Mouse (Mus musculus) myocyte (in vitro differentiated cells): ENCODE measurements around the gene Olfr281. TPM values are rescaled to one million over a fixed set of nuclear protein-coding genes. Genes with fewer than 3 reads are reported as not detected.

Source experiments
- H3K27me3 ChIP-seq: one replicate; pipeline ENCODE4 v1.6.1; 2011; ENCODE audit not compliant: control insufficient read depth, insufficient read depth, insufficient read length
- H3K36me3 ChIP-seq: one replicate; pipeline ENCODE4 v1.6.1; 2011; ENCODE audit not compliant: control insufficient read depth, insufficient read depth
- H3K4me2 ChIP-seq: one replicate; pipeline ENCODE4 v1.6.1; 2011; ENCODE audit warnings: low read depth, control low read depth
- H3K4me3 ChIP-seq: one replicate; pipeline ENCODE4 v1.5.1; 2011; ENCODE audit warnings: mild to moderate bottlenecking, control low read depth, moderate library complexity
- H3K79me2 ChIP-seq: one replicate; pipeline ENCODE4 v1.6.1; 2011; ENCODE audit not compliant: control insufficient read depth, insufficient read depth
- H3ac ChIP-seq: one replicate; pipeline ENCODE4 v1.6.1; 2011; ENCODE audit not compliant: control insufficient read depth, insufficient read length
- CEBPB ChIP-seq: IDR thresholded peaks from 2 replicates; pipeline ENCODE4 v1.6.1; 2011; ENCODE audit warnings: mild to moderate bottlenecking, moderate library complexity; ENCODE audit not compliant: poor library complexity, insufficient read depth, severe bottlenecking
- E2F4 ChIP-seq: IDR thresholded peaks from one replicate; pipeline ENCODE4 v1.6.1; 2011; ENCODE audit warnings: mild to moderate bottlenecking, control low read depth, moderate library complexity; ENCODE audit not compliant: insufficient read depth
- MAX ChIP-seq: IDR thresholded peaks from one replicate; pipeline ENCODE4 v1.6.1; 2011; ENCODE audit warnings: low read depth, mild to moderate bottlenecking, control low read depth
- MYOD1 ChIP-seq, 3 experiments: IDR thresholded peaks; one replicate each; pipeline ENCODE4 v1.6.1; 2011; ENCODE audit warnings: control low read depth in 2 of 3, low read depth in 2 of 3, mild to moderate bottlenecking in 2 of 3, moderate library complexity in 1 of 3; ENCODE audit not compliant: insufficient read length in 2 of 3, control insufficient read depth in 1 of 3
- MYOG ChIP-seq, 3 experiments: IDR thresholded peaks; one replicate each; pipeline ENCODE4 v1.6.1; 2011; ENCODE audit warnings: control low read depth in 2 of 3, low read depth in 2 of 3, mild to moderate bottlenecking in 2 of 3; ENCODE audit not compliant: insufficient read length in 2 of 3, control insufficient read depth in 1 of 3, insufficient read depth in 1 of 3
- POLR2A ChIP-seq: IDR thresholded peaks from one replicate; pipeline ENCODE4 v1.6.1; 2011; ENCODE audit warnings: low read depth, mild to moderate bottlenecking, control low read depth, moderate library complexity; ENCODE audit not compliant: insufficient read length
- POLR2AphosphoS2 ChIP-seq: IDR thresholded peaks from one replicate; pipeline ENCODE4 v1.6.1; 2011; ENCODE audit warnings: low read depth, control low read depth; ENCODE audit not compliant: insufficient read length
- REST ChIP-seq: IDR thresholded peaks from one replicate; pipeline ENCODE4 v1.6.1; 2011; ENCODE audit warnings: mild to moderate bottlenecking, control low read depth, moderate library complexity; ENCODE audit not compliant: insufficient read depth, insufficient read length
- SRF ChIP-seq: IDR thresholded peaks from one replicate; pipeline ENCODE4 v1.6.1; 2011; ENCODE audit warnings: low read depth; ENCODE audit not compliant: control insufficient read depth, insufficient read length
- TCF12 ChIP-seq: IDR thresholded peaks from one replicate; pipeline ENCODE4 v1.6.1; 2011; ENCODE audit warnings: mild to moderate bottlenecking, control low read depth; ENCODE audit not compliant: poor library complexity, insufficient read depth, severe bottlenecking
- TCF3 ChIP-seq: IDR thresholded peaks from one replicate; pipeline ENCODE4 v1.6.1; 2011; ENCODE audit warnings: low read depth, control low read depth; ENCODE audit not compliant: insufficient read length
- USF1 ChIP-seq: IDR thresholded peaks from one replicate; pipeline ENCODE4 v1.6.1; 2011; ENCODE audit warnings: low read depth, mild to moderate bottlenecking, control low read depth, moderate library complexity
- polyA plus RNA-seq: library from polyadenylated mRNA; unstranded; fragments of >200 nt; fragmentation: generic; extraction: Trizol; gene quantifications from one replicate; pipeline ENCODE4 v1.2.1, GENCODE M21; 2012; ENCODE audit warnings: missing spikeins

The Olfr281 gene
- polyA plus RNA-seq, 1 experiment, result not detected

- Histone ChIP-seq H3K27me3 (peaks cover 17% of the 10 kb centered on the region), H3K4me3 (no peak overlapping the region), H3K79me2 (no peaks in the 10 kb centered on the region), H3K4me2 (no peak overlapping the region), H3ac (no peak overlapping the region), H3K36me3 (no peaks in the 10 kb centered on the region)
- TF ChIP-seq USF1 (no peak), CEBPB (no peak), MYOG (IDR thresholded peaks at IDR 0.05; ENCODE audit: control insufficient read depth in 1 of 3, insufficient read depth in 1 of 3, insufficient read length in 2 of 3, low read depth in 2 of 3) (no peak), E2F4 (no peak), MAX (no peak), POLR2AphosphoS2 (no peak), POLR2A (no peak), TCF12 (no peak), MYOD1 (IDR thresholded peaks at IDR 0.05; ENCODE audit: control insufficient read depth in 1 of 3, insufficient read length in 2 of 3, low read depth in 2 of 3) (no peak), REST (no peak), SRF (no peak), TCF3 (no peak)
Measured at GRCm38 (mm10) chr15:98497631-98498030, 45.2 kb downstream of the Olfr281 start.

- Histone ChIP-seq H3K79me2 (no peaks in the 10 kb centered on the region), H3K4me2 (no peak overlapping the region), H3K27me3 (no peaks in the 10 kb centered on the region), H3K36me3 (no peaks in the 10 kb centered on the region), H3K4me3 (no peak overlapping the region), H3ac (no peak overlapping the region)
- no peak for TF ChIP-seq TCF3
- no peak for TF ChIP-seq CEBPB
Measured at GRCm38 (mm10) chr15:98503317-98503716, 50.9 kb downstream of the Olfr281 start.

GRCm38 (mm10) chr15:98504514-98504913 is 52.1 kb downstream of the Olfr281 start:
- H3K79me2 ChIP-seq, result no peaks in the 10 kb centered on the region
- TF ChIP-seq REST, result no peak
- no peak for TF ChIP-seq MAX
- TF ChIP-seq MYOD1 (IDR thresholded peaks at IDR 0.05; ENCODE audit: control insufficient read depth in 1 of 3, insufficient read length in 2 of 3, low read depth in 2 of 3), result no peak
- no peak for TF ChIP-seq MYOG (IDR thresholded peaks at IDR 0.05; ENCODE audit: control insufficient read depth in 1 of 3, insufficient read depth in 1 of 3, insufficient read length in 2 of 3, low read depth in 2 of 3)
- TF ChIP-seq E2F4, result no peak
- TF ChIP-seq POLR2A, result no peak
- TF ChIP-seq TCF3, result no peak
- no peak for TF ChIP-seq USF1
- no peak for TF ChIP-seq SRF
- no peak for TF ChIP-seq POLR2AphosphoS2
- no peak for TF ChIP-seq TCF12
- no peak for TF ChIP-seq CEBPB
- H3K36me3 ChIP-seq, result no peaks in the 10 kb centered on the region
- no peaks in the 10 kb centered on the region for H3K27me3 ChIP-seq
- no peak overlapping the region for H3K4me2 ChIP-seq
- no peak overlapping the region for H3ac ChIP-seq
- no peak overlapping the region for H3K4me3 ChIP-seq

GRCm38 (mm10) chr15:98506253-98506957 is 54.0 kb downstream of the Olfr281 start:
- no peak overlapping the region for H3K4me2 ChIP-seq
- TF ChIP-seq TCF3 (no peak), MYOD1 (IDR thresholded peaks at IDR 0.05; ENCODE audit: control insufficient read depth in 1 of 3, insufficient read length in 2 of 3, low read depth in 2 of 3) (no peak), REST (no peak)
- H3K79me2 ChIP-seq, result no peaks in the 10 kb centered on the region
- H3K4me3 ChIP-seq, result no peak overlapping the region
- H3ac ChIP-seq, result no peak overlapping the region
- no peaks in the 10 kb centered on the region for H3K27me3 ChIP-seq
- no peaks in the 10 kb centered on the region for H3K36me3 ChIP-seq

GRCm38 (mm10) chr15:98507321-98507720 is 54.9 kb downstream of the Olfr281 start:
- Histone ChIP-seq H3K79me2 (no peaks in the 10 kb centered on the region), H3K4me3 (no peak overlapping the region), H3K36me3 (no peaks in the 10 kb centered on the region), H3K4me2 (no peak overlapping the region), H3K27me3 (no peaks in the 10 kb centered on the region), H3ac (no peak overlapping the region)
- no peak for TF ChIP-seq MYOG (IDR thresholded peaks at IDR 0.05; ENCODE audit: control insufficient read depth in 1 of 3, insufficient read depth in 1 of 3, insufficient read length in 2 of 3, low read depth in 2 of 3)
- TF ChIP-seq SRF, result no peak
- TF ChIP-seq POLR2A, result no peak
- no peak for TF ChIP-seq REST
- no peak for TF ChIP-seq CEBPB
- TF ChIP-seq MYOD1 (IDR thresholded peaks at IDR 0.05; ENCODE audit: control insufficient read depth in 1 of 3, insufficient read length in 2 of 3, low read depth in 2 of 3), result no peak
- no peak for TF ChIP-seq TCF3
- no peak for TF ChIP-seq POLR2AphosphoS2
- TF ChIP-seq USF1, result no peak
- TF ChIP-seq E2F4, result no peak
